9 mouse cellular contexts compared by ENCODE assay signal in genomic region chr17:83238123-83239058, GRCm38 (mm10). TPM values are rescaled to one million over a fixed set of nuclear protein-coding genes. Genes with fewer than 3 reads are reported as not detected.
DNase-seq lines count a peak whose midpoint lies in the region; ATAC-seq lines count a peak whose summit lies in the region.
"Had no signal": no experiment of that assay in that cellular context is flagged by ENCODE, and none has a peak within 500 bp of the region (broad histone marks: within the 10 kb centered on the region; RNA-seq: fewer than 3 reads in every experiment).

No protein-coding gene starts in this region.

- H3K36me3 ChIP-seq in neural tube, embryonic 11.5 days (ENCODE audit: control insufficient read depth, insufficient read depth, low read length): no peaks in the 10 kb centered on the region
- H3K36me3 ChIP-seq in limb, embryonic 13.5 days: no peaks in the 10 kb centered on the region
- H3K36me3 ChIP-seq in stomach, embryonic 15.5 days: no peaks in the 10 kb centered on the region

- no peak overlapping the region for H3K4me3 ChIP-seq in neural tube, embryonic 11.5 days (ENCODE audit: low read depth, low read length)
- no peak overlapping the region for H3K4me3 ChIP-seq in limb, embryonic 13.5 days
- no peak overlapping the region for H3K4me3 ChIP-seq in stomach, embryonic 15.5 days (replicated peaks)

- no peak overlapping the region for H3K4me2 ChIP-seq in neural tube, embryonic 11.5 days (ENCODE audit: low read depth)
- no peak overlapping the region for H3K4me2 ChIP-seq in limb, embryonic 13.5 days (replicated peaks)
- H3K4me2 ChIP-seq in stomach, embryonic 15.5 days: no peak overlapping the region

- no peak overlapping the region for H3K9ac ChIP-seq in neural tube, embryonic 11.5 days (ENCODE audit: low read length)
- H3K9ac ChIP-seq in limb, embryonic 13.5 days: no peak overlapping the region
- H3K9ac ChIP-seq in stomach, embryonic 15.5 days: no peak overlapping the region

- no peaks in the 10 kb centered on the region for H3K9me3 ChIP-seq in neural tube, embryonic 11.5 days (ENCODE audit: control insufficient read depth, low read length)
- no peaks in the 10 kb centered on the region for H3K9me3 ChIP-seq in limb, embryonic 13.5 days
- no peaks in the 10 kb centered on the region for H3K9me3 ChIP-seq in stomach, embryonic 15.5 days

- WGBS in neural tube, embryonic 11.5 days: 70% methylated on average over 16 of the region's 16 CpGs
- WGBS in limb, embryonic 13.5 days: 63% methylated on average over 16 of the region's 16 CpGs
- 48% methylated on average over 16 of the region's 16 CpGs for WGBS in stomach, embryonic 15.5 days

- no peaks in the 10 kb centered on the region for H3K27me3 ChIP-seq in neural tube, embryonic 11.5 days (ENCODE audit: control insufficient read depth, insufficient read depth, low read length)
- H3K27me3 ChIP-seq in limb, embryonic 13.5 days: peaks cover 68% of the 10 kb centered on the region
- no peaks in the 10 kb centered on the region for H3K27me3 ChIP-seq in stomach, embryonic 15.5 days (replicated peaks)

- H3K4me1 ChIP-seq in neural tube, embryonic 11.5 days (ENCODE audit: control insufficient read depth, insufficient read depth, low read length): no peaks in the 10 kb centered on the region
- no peaks in the 10 kb centered on the region for H3K4me1 ChIP-seq in limb, embryonic 13.5 days
- H3K4me1 ChIP-seq in stomach, embryonic 15.5 days: peaks cover 6% of the 10 kb centered on the region; the same call in 1 of the 2 replicates

- H3K27ac ChIP-seq in neural tube, embryonic 11.5 days (ENCODE audit: low read depth, low read length): no peak overlapping the region
- no peak overlapping the region for H3K27ac ChIP-seq in limb, embryonic 13.5 days
- no peak overlapping the region for H3K27ac ChIP-seq in stomach, embryonic 15.5 days

- no peak for ATAC-seq in neural tube, embryonic 11.5 days (ENCODE audit: insufficient read depth, low FRiP score, low TSS enrichment)
- ATAC-seq in limb, embryonic 13.5 days (ENCODE audit: low FRiP score, low read depth): peak; percentile 89
- peak; percentile 54 for ATAC-seq in stomach, embryonic 15.5 days (ENCODE audit: insufficient read depth, low FRiP score, low read depth)

- peak; percentile 88 for DNase-seq in heart, adult 11 months
- DNase-seq in heart, adult 8-10 months (ENCODE audit: low spot score): no peak
- peak; percentile 39 for DNase-seq in neural tube, embryonic 11.5 days (ENCODE audit: low spot score)
- no peak for DNase-seq in neural tube, embryonic 10.5 days (ENCODE audit: extremely low spot score, low spot score)
- DNase-seq in adrenal gland, adult 8-10 months: no peak
- DNase-seq in spleen, postnatal 10 days (ENCODE audit: low spot score in 2 of 2): no peak
- DNase-seq: kidney, postnatal 4 days had no signal

RNA-seq across cellular contexts. Expression of gene Pkdcc, which starts 23.3 kb away (rescaled TPM):
- total RNA-seq in heart, adult 8-10 months (2022): 10 to 100 TPM; 46.4 to 59.2 (median 52.7) TPM
- 15.5 and 17.5 TPM in 2 replicates for polyA plus RNA-seq in neural tube, embryonic 11.5 days (2014; fragmentation: Nextera tagmentation; extraction: Ambion mirVana)
- 12.9 and 15.8 TPM in 2 replicates for polyA plus RNA-seq in limb, embryonic 13.5 days (2015; fragmentation: Nextera tagmentation; extraction: Ambion mirVana)
- polyA plus RNA-seq in stomach, embryonic 15.5 days (2015; fragmentation: Nextera tagmentation; extraction: Ambion mirVana): 24.6 and 29.7 TPM in 2 replicates
- total RNA-seq in adrenal gland, adult 8-10 months (2022): 100 to 1,000 TPM in 2 of 4 experiments, 10 to 100 TPM in 2; 43.0 to 255 (median 85.3) TPM

Comparison
In these comparisons a context has a peak if more than half of its experiments do, and no peak if none do; other contexts are left out.
1. DNase-seq: peak in heart, adult 11 months (single experiment) and neural tube, embryonic 11.5 days (single experiment); none in heart, adult 8-10 months (single experiment), neural tube, embryonic 10.5 days (single experiment), adrenal gland, adult 8-10 months (single experiment) and spleen, postnatal 10 days (0 of 2).